Mouse (Mus musculus): ENCODE measurements at regions not wholly inside any gene's neighbourhood (a gene's known extent, or its start where the extent isn't known, plus 50 kb on each side); places are given as distances from the start of the nearest gene placed in this dataset.
A peak's percentile ranks its signal among the peaks of the same experiment; 100 is the strongest.

- no peak overlapping the region for H3K27ac ChIP-seq
- ATAC-seq (ENCODE audit: insufficient read depth) (peak; percentile 45; the same call in 1 of the 2 replicates), DNase-seq (ENCODE audit: low read depth in 3 of 3, low spot score in 3 of 3) (peak in 1 of 3 experiments; percentile 28)
- H3K27me3 ChIP-seq (ENCODE audit: control insufficient read depth, insufficient read depth, low read length): no peaks in the 10 kb centered on the region
- H3K4me2 ChIP-seq (ENCODE audit: low read depth): no peak overlapping the region
- H3K9ac ChIP-seq (replicated peaks): no peak overlapping the region
- peaks cover 4 to 12% of the 10 kb centered on the region in 2 experiments for H3K4me1 ChIP-seq (replicated peaks; ENCODE audit: control insufficient read depth in 2 of 2, insufficient read depth in 2 of 2, low read length in 1 of 2)
- WGBS (ENCODE audit: insufficient replicate concordance): 9% methylated on average over 2 of the region's 2 CpGs
- no peak for TF ChIP-seq EP300 (IDR thresholded peaks at IDR 0.05; ENCODE audit: low read depth)
- H3K36me3 ChIP-seq (replicated peaks; ENCODE audit: control insufficient read depth, insufficient read depth, low read depth): no peaks in the 10 kb centered on the region
- H3K4me3 ChIP-seq (ENCODE audit: insufficient read depth in 1 of 2, low read depth in 2 of 2, low read length in 2 of 2): no peak overlapping the region
- H3K9me3 ChIP-seq (ENCODE audit: control insufficient read depth, low read length): no peaks in the 10 kb centered on the region
Measured at GRCm38 (mm10) chr13:59875637-59876036, 52.7 kb upstream of the Tut7 start.

GRCm38 (mm10) chr13:59874137-59874931 is 51.4 kb upstream of the Tut7 start:
- no peak overlapping the region for H3K4me3 ChIP-seq (ENCODE audit: insufficient read depth in 1 of 2, low read depth in 2 of 2, low read length in 2 of 2)
- TF ChIP-seq CTCF (IDR thresholded peaks at IDR 0.05; ENCODE audit: low read depth): no peak
- no peak for TF ChIP-seq EP300 (IDR thresholded peaks at IDR 0.05; ENCODE audit: low read depth)
- 58% methylated on average over 7 of the region's 7 CpGs for WGBS (ENCODE audit: insufficient replicate concordance)
- ATAC-seq (ENCODE audit: insufficient read depth) (no peak), DNase-seq (ENCODE audit: low read depth in 3 of 3, low spot score in 3 of 3) (no peak)
- peaks cover 4 to 12% of the 10 kb centered on the region in 2 experiments for H3K4me1 ChIP-seq (replicated peaks; ENCODE audit: control insufficient read depth in 2 of 2, insufficient read depth in 2 of 2, low read length in 1 of 2)
- H3K36me3 ChIP-seq (replicated peaks; ENCODE audit: control insufficient read depth, insufficient read depth, low read depth): no peaks in the 10 kb centered on the region
- no peaks in the 10 kb centered on the region for H3K9me3 ChIP-seq (ENCODE audit: control insufficient read depth, low read length)
- no peak overlapping the region for H3K27ac ChIP-seq
- no peak overlapping the region for H3K4me2 ChIP-seq (ENCODE audit: low read depth)
- H3K9ac ChIP-seq (replicated peaks): no peak overlapping the region
- H3K27me3 ChIP-seq (ENCODE audit: control insufficient read depth, insufficient read depth, low read length): no peaks in the 10 kb centered on the region
